Mouse (Mus musculus) adrenal gland, adult 18-20 months (tissue): ENCODE measurements around the gene 1520401A03Rik. TPM values are rescaled to one million over a fixed set of nuclear protein-coding genes. Genes with fewer than 3 reads are reported as not detected.

Experiments used
- DNase-seq, 2 experiments: peaks; one replicate each; pipeline ENCODE4 v3.0.0; 2021 to 2022; ENCODE audit warnings: low spot score in 2 of 2
- total RNA-seq, 2 experiments: library from RNA; stranded (reverse); gene quantifications; 1 replicate in 1 of 2; 2 replicates in 1 of 2; pipeline ENCODE4 v1.2.3; 2021

Gene 1520401A03Rik
- total RNA-seq, 2 experiments from 2014 or later, result 2.2 to 6.7 TPM

GRCm38 (mm10) chr17:23744076-23744475, 21.5 kb upstream of the 1520401A03Rik start:
- DNase-seq, result no peak

DNA sequence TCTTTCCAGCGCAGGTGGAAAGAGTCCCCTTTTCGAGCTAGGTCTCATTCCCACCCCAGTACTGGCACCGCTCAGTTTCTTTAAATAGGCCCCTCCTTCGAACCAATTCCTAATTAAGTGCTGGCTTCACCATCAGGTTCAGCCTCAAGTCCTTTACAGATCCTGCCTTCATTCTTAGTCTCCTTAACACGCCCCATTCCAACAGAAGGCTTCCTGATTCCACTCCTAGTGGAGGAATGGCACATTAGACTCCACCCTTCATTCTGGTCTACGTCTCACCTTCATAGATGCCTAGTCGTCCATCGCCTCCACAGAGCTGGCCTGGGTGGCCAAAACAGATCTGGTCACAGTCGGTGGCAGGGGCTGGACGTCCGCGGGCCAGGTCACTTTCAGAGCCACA, 20.4 kb upstream of the 1520401A03Rik start:
- no peak for DNase-seq

GRCm38 (mm10) chr17:23742210-23742793, 19.7 kb upstream of the 1520401A03Rik start:
- DNase-seq, result peak in 1 of 2 experiments; percentile 42

- DNase-seq, result no peak
Observed at GRCm38 (mm10) chr17:23741359-23742209, 19.0 kb upstream of the 1520401A03Rik start.

- DNase-seq, result no peak
Observed at GRCm38 (mm10) chr17:23740598-23741021, 18.0 kb upstream of the 1520401A03Rik start, which contains the start of gene Paqr4. Paqr4 (minus strand) TSS chr17:23740867.

DNA sequence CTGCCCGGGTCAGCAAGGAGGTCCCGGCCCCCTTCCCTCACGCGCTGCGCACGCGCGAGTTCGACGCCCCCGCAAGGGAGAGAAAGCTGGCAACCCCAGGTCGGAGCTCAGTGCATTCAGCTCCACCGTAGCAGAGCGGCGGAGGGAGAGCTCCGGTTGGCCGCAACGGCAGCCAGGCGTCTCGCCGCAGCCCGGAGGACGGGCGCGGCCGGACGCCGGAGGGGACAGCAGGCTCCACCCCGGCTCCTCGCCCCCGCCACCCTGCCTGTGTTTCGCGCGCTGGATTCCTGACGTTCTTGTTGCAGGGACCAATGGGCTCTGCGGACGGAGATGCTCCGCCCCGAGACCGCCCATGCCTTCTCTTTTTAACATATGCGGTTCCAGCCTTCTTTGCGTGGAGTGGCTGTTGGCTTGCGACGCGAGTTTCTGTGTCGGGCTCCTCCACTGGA, 17.6 kb upstream of the 1520401A03Rik start:
- peak; percentile 82 to 85 for DNase-seq

GRCm38 (mm10) chr17:23739202-23740135, 16.9 kb upstream of the 1520401A03Rik start:
- peak; percentile 36 to 43 for DNase-seq

DNA sequence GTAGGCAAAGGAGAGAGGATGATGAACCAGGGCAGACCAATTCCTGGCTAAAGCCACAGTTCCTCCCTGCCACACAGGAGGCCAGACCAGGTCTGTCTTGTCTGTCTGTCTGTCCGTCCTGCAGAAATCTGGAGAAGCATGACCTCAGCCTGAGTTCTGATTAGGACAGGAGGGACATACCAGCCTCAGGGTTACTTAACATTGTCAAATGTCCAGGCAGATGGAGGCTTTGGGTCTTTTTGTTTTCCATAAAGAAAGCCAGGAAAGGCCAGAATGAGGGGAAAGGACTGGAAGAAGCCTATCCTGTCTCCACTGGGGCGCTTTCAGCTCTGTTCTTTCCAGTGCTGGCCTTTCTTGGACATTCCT, 16.2 kb upstream of the 1520401A03Rik start:
- no peak for DNase-seq

DNA sequence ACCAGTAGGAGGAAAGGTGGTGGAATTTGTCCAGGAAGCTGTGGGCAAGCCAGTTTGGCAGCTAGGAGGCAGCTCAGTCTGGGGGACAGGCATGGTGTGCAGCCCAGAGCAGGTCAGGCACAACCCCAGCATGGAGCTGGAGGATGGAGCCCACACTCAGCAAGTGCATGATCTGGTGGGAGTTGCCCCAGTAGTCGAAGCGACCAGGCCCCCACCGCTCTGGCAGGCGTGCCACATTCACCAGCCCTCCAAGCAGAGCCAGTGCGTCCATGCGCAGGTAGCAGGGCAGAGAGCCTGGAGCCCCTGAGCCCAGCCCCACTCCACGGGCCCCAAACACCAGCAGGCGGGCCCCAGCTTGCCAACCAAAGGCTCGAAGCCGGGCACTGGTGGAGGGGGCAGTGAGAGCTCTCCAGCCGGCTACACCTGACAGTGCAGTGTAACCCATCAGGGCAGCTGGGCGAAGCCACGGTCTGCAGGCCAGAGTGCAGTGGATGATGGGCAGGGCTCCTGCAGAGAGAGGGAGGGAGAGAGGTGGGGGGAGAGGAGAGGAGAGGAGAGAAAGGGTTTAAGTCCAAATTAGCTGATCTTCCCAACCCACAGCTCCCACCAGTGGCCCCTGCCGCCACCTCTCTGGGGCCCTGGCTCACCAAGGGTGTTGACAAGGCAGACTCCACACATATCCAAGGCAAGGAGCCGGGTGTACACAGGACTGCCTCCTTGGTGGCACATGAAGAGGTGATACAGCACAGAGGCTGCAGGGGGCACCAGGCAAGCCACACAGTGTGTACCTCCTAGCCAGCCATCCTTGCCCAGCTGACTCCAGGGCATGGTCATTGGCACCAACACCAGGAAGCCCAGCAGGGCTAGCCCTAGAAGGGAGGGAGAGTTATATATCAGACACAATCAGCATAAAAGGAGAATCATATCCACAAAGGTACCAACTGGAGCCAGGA, 15.2 kb upstream of the 1520401A03Rik start:
- DNase-seq, result no peak

DNA sequence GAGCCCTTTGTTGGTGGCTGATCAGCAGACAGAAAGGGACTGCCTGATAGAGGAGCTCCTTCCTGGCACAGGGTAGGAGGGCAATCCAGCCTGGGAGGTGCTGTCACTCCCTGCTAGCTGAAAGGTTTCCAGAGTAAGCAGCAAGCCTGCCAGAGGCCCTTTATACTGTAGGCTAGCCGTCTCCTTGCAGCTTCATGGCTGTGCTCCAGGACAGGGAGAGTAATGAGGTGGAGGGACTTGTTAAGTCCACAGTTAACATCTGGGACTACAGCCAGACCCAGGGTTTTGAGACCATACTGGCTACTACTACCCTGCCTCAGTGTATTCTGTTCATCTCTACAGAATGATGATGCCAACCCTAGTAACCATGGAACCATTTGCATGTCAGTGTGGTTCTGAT, 11.8 kb upstream of the 1520401A03Rik start:
- no peak for DNase-seq

DNA sequence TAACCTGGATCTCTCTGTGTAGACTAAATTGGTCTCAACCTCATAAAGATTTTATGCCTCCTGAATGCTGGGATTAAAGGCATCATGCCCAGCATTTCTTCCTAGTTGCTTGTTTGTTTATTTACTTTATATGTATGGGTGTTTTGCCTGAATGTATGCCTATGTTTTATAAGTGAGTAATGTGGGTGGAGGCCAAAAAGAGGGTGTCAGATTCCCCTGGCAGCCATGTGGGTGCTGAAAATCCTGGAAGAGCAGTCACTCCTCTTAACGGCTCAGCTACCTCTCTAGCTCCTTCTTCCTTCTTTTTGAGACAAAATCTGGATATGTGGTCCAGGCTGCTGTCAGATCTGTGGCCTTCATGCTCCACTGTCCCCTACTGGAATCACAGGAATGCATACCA, 7.9 kb upstream of the 1520401A03Rik start:
- no peak for DNase-seq

DNA sequence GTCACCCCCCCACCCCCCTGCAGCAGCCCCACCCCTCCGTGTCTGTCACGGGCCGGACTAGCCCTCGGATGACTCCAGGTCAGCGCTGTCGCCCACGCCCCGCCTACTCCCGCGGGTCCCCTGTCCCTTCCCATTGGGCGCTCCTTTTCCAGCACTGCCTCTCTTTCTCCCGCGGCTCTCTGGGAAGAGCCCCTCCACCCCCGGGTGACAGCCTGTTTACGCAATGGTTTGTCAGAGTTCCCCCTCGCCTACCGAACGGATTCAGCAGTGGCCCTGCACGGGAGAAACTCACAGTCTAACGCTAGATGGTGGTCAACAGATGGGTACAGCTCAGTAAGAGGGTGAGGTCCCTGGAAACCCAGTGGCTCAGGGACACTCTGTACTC, 4.2 kb upstream of the 1520401A03Rik start:
- DNase-seq, result peak; percentile 42 to 68

DNA sequence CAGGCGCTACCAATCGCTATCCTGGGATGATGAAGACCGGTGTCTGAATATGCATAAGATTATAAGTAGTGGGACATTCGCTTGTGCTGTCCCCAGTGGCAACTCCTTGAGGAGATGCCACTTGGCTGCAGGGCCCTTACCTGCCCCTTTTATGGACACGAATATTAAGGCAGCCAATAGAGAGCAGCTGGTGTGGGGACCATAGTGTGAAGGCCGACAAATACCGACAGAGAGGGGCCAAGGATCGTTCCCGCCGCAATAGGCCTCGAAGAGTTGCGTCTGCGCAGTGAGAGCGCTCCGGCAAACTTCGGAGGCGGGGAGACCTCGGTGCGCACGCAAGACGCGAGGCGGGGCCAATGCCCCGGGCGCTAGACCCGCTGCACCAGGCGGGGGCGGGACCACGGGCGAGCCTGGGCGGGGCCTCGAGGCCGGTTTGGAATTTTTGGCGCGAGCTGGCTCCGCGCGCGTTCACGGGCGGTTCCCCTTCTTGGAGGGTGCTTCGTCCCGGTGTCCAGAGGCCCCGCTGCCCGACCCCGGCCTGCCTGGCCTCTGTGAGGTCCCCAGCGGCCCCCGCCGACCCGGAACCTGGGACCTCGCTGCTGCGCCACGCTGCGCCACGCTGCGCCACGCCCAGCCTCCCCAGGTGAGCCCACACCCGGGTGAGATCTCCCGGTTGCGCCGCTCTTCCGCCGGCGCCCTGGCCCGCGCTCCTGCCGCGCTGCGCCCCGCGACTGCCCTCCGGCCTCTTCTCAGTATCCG, 3.6 kb upstream of the 1520401A03Rik start, which contains the start of gene Pkmyt1:
Gene Pkmyt1, plus strand, starts transcription at position 338 of the 759 bp plus-strand sequence.
- DNase-seq, result peak; percentile 95 to 96

- no peak for DNase-seq
Observed at GRCm38 (mm10) chr17:23725477-23725876, 2.9 kb upstream of the 1520401A03Rik start.

GRCm38 (mm10) chr17:23721886-23722285, 697 bp downstream of the 1520401A03Rik start:
- DNase-seq, result peak in 1 of 2 experiments; percentile 41

DNA sequence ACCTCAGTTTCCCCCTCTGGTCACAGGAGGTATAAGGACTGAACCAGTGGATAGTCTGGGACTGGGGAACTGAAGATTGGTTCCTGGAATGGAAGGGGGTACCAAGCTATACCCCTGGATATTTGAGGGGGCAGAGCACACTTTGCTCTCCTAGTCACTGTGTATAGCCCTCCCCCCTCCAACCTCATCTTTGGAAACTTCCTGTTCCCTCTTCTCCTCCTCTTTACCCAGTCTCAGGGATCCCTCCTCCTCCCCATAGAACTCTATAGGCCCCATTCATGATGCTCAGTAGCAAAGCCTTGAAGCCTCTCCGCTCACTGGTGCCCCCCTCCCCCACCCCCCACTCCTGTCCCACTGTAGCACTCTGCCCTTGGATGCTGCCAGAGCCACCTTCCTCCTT, 3.1 kb downstream of the 1520401A03Rik start:
- no peak for DNase-seq

- DNase-seq, result no peak
Observed at GRCm38 (mm10) chr17:23717003-23717402, 5.6 kb downstream of the 1520401A03Rik start.

DNA sequence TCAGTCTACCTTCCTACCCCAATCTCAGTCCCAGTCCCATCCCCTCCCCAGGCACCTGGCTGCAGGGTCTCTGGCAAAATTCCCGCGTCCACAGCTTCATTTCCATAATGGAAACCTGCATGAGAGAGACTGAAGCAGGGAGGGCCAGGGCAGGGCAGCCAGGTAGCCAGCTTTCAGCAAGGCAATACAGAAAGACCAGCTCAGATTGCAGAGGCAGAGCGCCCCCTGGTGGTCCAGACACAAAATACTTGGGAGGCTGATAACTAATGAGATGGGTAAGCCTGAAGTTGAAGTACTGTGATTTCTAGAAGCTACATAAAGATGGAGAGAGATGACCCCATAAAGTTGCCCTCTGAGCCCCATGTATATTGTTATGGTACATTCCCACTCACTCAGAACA, 16.4 kb downstream of the 1520401A03Rik start:
- DNase-seq, result peak; percentile 76 to 82

GRCm38 (mm10) chr17:23705525-23706104, 17.0 kb downstream of the 1520401A03Rik start:
- no peak for DNase-seq
